8 mouse cellular contexts compared by ENCODE assay signal in the genomic region with DNA sequence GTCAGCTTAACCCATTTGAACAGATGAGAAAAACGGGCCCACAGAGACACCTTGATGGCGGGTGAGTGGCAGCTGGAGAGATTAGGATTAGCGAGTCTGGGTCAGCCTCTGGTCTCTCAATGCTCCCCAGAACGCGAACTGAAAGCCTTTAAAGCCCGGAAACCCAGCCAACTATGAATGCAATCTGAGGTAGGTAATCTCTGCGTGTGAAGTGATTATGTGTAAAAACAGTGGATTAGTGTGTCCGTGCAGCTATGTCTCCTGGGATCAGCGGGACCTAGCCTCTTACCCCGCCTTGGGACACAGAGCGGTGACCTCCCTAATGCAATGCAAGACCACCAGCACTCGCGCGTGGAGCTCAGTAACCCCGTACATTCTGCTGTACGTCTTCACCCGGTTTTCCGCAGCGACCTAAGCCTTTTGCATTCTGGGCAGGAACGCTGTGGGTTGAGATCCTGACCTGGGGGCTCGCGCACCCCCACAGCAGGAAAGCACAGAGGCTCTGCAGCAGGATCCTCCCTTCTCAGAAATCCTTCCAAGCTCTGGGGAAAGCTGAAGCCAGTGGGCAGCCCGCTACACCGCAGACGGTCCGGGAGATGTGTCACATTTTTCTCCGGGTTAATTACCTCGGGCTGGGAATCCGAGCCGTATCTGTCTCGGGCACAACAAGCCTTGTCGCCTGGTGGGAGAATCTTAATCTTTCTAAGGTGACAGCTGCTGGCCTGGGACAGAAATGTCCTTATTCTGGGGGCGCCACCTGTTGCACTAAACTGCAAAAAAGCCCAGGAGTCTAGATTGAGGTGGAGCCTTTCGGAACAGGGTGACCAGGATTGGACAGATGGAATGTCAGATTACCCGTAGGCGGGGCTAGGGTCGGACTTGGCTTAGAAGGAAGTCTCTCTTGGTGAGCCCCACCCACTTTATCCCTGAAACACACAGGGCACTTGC. TPM values are rescaled to one million over a fixed set of nuclear protein-coding genes. Genes with fewer than 3 reads are reported as not detected.
A peak's percentile ranks its signal among the peaks of the same experiment; 100 is the strongest.
DNase-seq lines count a peak whose midpoint lies in the region; ATAC-seq and TF ChIP-seq lines count a peak whose summit lies in the region.

Gene Tmem9 (plus strand): TSS at position 940 of the 948 bp plus-strand sequence.

- TF ChIP-seq RAD21 in CH12.LX (IDR thresholded peaks at IDR 0.05; ENCODE audit: low read depth, low read length) = no peak

- H3K4me2 ChIP-seq in CH12.LX (ENCODE audit: insufficient read depth, low read depth, poor library complexity, severe bottlenecking) = peak within 1 kb of the TSS; percentile 24; the same call in 1 of the 2 replicates
- peak within 1 kb of the TSS; percentile 77 for H3K4me2 ChIP-seq in forebrain, embryonic 12.5 days
- peak within 1 kb of the TSS; percentile 92 for H3K4me2 ChIP-seq in heart, embryonic 16.5 days (ENCODE audit: low read depth, low read length)
- peak within 1 kb of the TSS; percentile 77 for H3K4me2 ChIP-seq in liver, embryonic 16.5 days (ENCODE audit: low read depth, low read length)
- peak within 1 kb of the TSS; percentile 70 for H3K4me2 ChIP-seq in neural tube, embryonic 12.5 days (replicated peaks)

- peaks cover 19% of the 10 kb centered on the region for H3K27me3 ChIP-seq in CH12.LX (replicated peaks)
- H3K27me3 ChIP-seq in forebrain, embryonic 12.5 days = peaks cover 32% of the 10 kb centered on the region
- H3K27me3 ChIP-seq in heart, embryonic 16.5 days (ENCODE audit: control insufficient read depth, insufficient read depth, low read length) = no peaks in the 10 kb centered on the region
- H3K27me3 ChIP-seq in liver, embryonic 16.5 days (ENCODE audit: control insufficient read depth, insufficient read depth, low read depth, low read length) = peaks cover 12% of the 10 kb centered on the region
- peaks cover 7% of the 10 kb centered on the region; the same call in 1 of the 2 replicates for H3K27me3 ChIP-seq in neural tube, embryonic 12.5 days (replicated peaks)

- no peak for TF ChIP-seq POLR2A in CH12.LX (IDR thresholded peaks at IDR 0.05; ENCODE audit: low read depth, low read length)
- TF ChIP-seq POLR2A in bone marrow, adult 2 months (IDR thresholded peaks at IDR 0.05; ENCODE audit: borderline replicate concordance, control insufficient read depth, low read depth, low read length) = no peak

- H3K4me3 ChIP-seq in CH12.LX (replicated peaks in 1 of 3; ENCODE audit: low read depth in 2 of 3, low read length in 2 of 3, poor library complexity in 1 of 3) = no peak within 1 kb of the TSS
- H3K4me3 ChIP-seq in bone marrow, adult 2 months (replicated peaks; ENCODE audit: control insufficient read depth, low read depth, low read length) = peak within 1 kb of the TSS; percentile 43
- H3K4me3 ChIP-seq in forebrain, embryonic 12.5 days (replicated peaks) = peak within 1 kb of the TSS; percentile 44
- H3K4me3 ChIP-seq in heart, embryonic 16.5 days (ENCODE audit: low read length) = peak within 1 kb of the TSS; percentile 61
- peak within 1 kb of the TSS; percentile 64 for H3K4me3 ChIP-seq in liver, embryonic 16.5 days (ENCODE audit: low read depth, low read length)
- peak within 1 kb of the TSS; percentile 38 for H3K4me3 ChIP-seq in neural tube, embryonic 12.5 days

- H3K79me2 ChIP-seq in CH12.LX (replicated peaks; ENCODE audit: control insufficient read depth, extremely low read depth, insufficient read depth, poor library complexity, severe bottlenecking) = no peaks in the 10 kb centered on the region

- no peaks in the 10 kb centered on the region for H3K9me3 ChIP-seq in CH12.LX (replicated peaks; ENCODE audit: low read length)
- H3K9me3 ChIP-seq in forebrain, embryonic 12.5 days = no peaks in the 10 kb centered on the region
- H3K9me3 ChIP-seq in heart, embryonic 16.5 days (replicated peaks; ENCODE audit: control insufficient read depth, low read length) = peaks cover 3% of the 10 kb centered on the region; the same call in 1 of the 2 replicates
- H3K9me3 ChIP-seq in liver, embryonic 16.5 days (replicated peaks; ENCODE audit: control insufficient read depth, low read length) = no peaks in the 10 kb centered on the region
- H3K9me3 ChIP-seq in neural tube, embryonic 12.5 days = no peaks in the 10 kb centered on the region

- no peaks in the 10 kb centered on the region for H3K36me3 ChIP-seq in CH12.LX (replicated peaks in 1 of 2; ENCODE audit: control insufficient read depth in 1 of 2, insufficient read depth in 1 of 2, low read length in 1 of 2)
- no peaks in the 10 kb centered on the region for H3K36me3 ChIP-seq in forebrain, embryonic 12.5 days (replicated peaks)
- no peaks in the 10 kb centered on the region for H3K36me3 ChIP-seq in heart, embryonic 16.5 days (ENCODE audit: control insufficient read depth, insufficient read depth)
- no peaks in the 10 kb centered on the region for H3K36me3 ChIP-seq in liver, embryonic 16.5 days (ENCODE audit: control insufficient read depth, insufficient read depth)
- H3K36me3 ChIP-seq in neural tube, embryonic 12.5 days = no peaks in the 10 kb centered on the region

- TF ChIP-seq CTCF in CH12.LX (conservative IDR thresholded peaks at IDR 0.05 in 1 of 2, IDR thresholded peaks at IDR 0.05 in 1 of 2; ENCODE audit: low read depth in 2 of 2, low read length in 2 of 2) = no peak
- no peak for TF ChIP-seq CTCF in bone marrow, adult 2 months (IDR thresholded peaks at IDR 0.05; ENCODE audit: control insufficient read depth, insufficient read depth, low read length)

- no peak for DNase-seq in CH12.LX (ENCODE audit: extremely low read depth)
- DNase-seq in kidney, postnatal 25 days = peak; percentile 94 to 96
- peak; percentile 70 for DNase-seq in testis, postnatal 14 days (ENCODE audit: low spot score)

- no peaks in the 10 kb centered on the region for H3K4me1 ChIP-seq in CH12.LX (ENCODE audit: control insufficient read depth in 1 of 2, insufficient read depth in 2 of 2)
- H3K4me1 ChIP-seq in bone marrow, adult 2 months (ENCODE audit: control insufficient read depth, insufficient read depth, low read length) = no peaks in the 10 kb centered on the region
- H3K4me1 ChIP-seq in forebrain, embryonic 12.5 days = peaks cover 12% of the 10 kb centered on the region
- H3K4me1 ChIP-seq in heart, embryonic 16.5 days (ENCODE audit: control insufficient read depth, insufficient read depth, low read length) = peaks cover 2% of the 10 kb centered on the region; the same call in 1 of the 2 replicates
- peaks cover 40% of the 10 kb centered on the region for H3K4me1 ChIP-seq in liver, embryonic 16.5 days (ENCODE audit: control insufficient read depth, low read depth, low read length)
- peaks cover 11% of the 10 kb centered on the region for H3K4me1 ChIP-seq in neural tube, embryonic 12.5 days

- no peak within 1 kb of the TSS for H3K9ac ChIP-seq in CH12.LX (ENCODE audit: insufficient read depth, low read depth)
- H3K9ac ChIP-seq in forebrain, embryonic 12.5 days = peak within 1 kb of the TSS; percentile 36
- H3K9ac ChIP-seq in heart, embryonic 16.5 days (ENCODE audit: low read length) = peak within 1 kb of the TSS; percentile 63
- H3K9ac ChIP-seq in liver, embryonic 16.5 days (ENCODE audit: low read depth, low read length) = peak within 1 kb of the TSS; percentile 72
- H3K9ac ChIP-seq in neural tube, embryonic 12.5 days = 0 out of 2 replicates have a peak within 1 kb of the TSS, but pooled peaks have one; percentile 35

- 6% methylated on average over 37 of the region's 37 CpGs for WGBS in bone marrow, adult 2 months
- WGBS in forebrain, embryonic 12.5 days = 1% methylated on average over 37 of the region's 37 CpGs
- WGBS in heart, embryonic 16.5 days = 3% methylated on average over 37 of the region's 37 CpGs
- whole genome bisulfite sequencing in liver, embryonic 16.5 days (ENCODE audit: insufficient replicate concordance) = 5% methylated on average over 37 of the region's 37 CpGs
- WGBS in neural tube, embryonic 12.5 days = 3% methylated on average over 37 of the region's 37 CpGs

- dilution Hi-C loops in CH12.LX (cut with MboI; ENCODE audit: extremely low pct_ligation_motif_present, extremely low pct_unique_long_range_greater_than_20kb, low sequenced_read_pairs) = no loop called here

- TF ChIP-seq EP300 in CH12.LX (IDR thresholded peaks at IDR 0.05; ENCODE audit: low read length) = no peak

- ATAC-seq in forebrain, embryonic 12.5 days (ENCODE audit: low FRiP score) = peak; percentile 82; the same call in 1 of the 2 replicates
- peak; percentile 95 for ATAC-seq in heart, embryonic 16.5 days (replicated peaks; ENCODE audit: extremely low read depth, insufficient read depth, low FRiP score)
- peak; percentile 97 for ATAC-seq in liver, embryonic 16.5 days (ENCODE audit: low read depth)
- ATAC-seq in neural tube, embryonic 12.5 days (ENCODE audit: low FRiP score, low read depth) = peak; percentile 70

- H3K27ac ChIP-seq in CH12.LX (ENCODE audit: insufficient read depth, low read depth) = no peak within 1 kb of the TSS
- no peak within 1 kb of the TSS for H3K27ac ChIP-seq in bone marrow, adult 2 months (ENCODE audit: control insufficient read depth, insufficient read depth, low read depth, low read length, poor library complexity)
- no peak within 1 kb of the TSS for H3K27ac ChIP-seq in forebrain, embryonic 12.5 days
- no peak within 1 kb of the TSS for H3K27ac ChIP-seq in heart, embryonic 16.5 days (ENCODE audit: low read length)
- H3K27ac ChIP-seq in liver, embryonic 16.5 days (ENCODE audit: low read length) = peak within 1 kb of the TSS; percentile 72
- no peak within 1 kb of the TSS for H3K27ac ChIP-seq in neural tube, embryonic 12.5 days

- in situ Hi-C loops in CH12.LX (cut with MboI; ENCODE audit: low pct_ligation_motif_present, low pct_unique_long_range_greater_than_20kb, low sequenced_read_pairs) = no loop called here

TF ChIP-seq in CH12.LX, 34 proteins besides CTCF, POLR2A, EP300 and RAD21 (continues in another document):
- TF ChIP-seq GABPA (IDR thresholded peaks at IDR 0.05; ENCODE audit: insufficient replicate concordance, low read depth, low read length) (no peak), POLR2AphosphoS2 (IDR thresholded peaks at IDR 0.05; ENCODE audit: low read depth, low read length) (no peak), MEF2A (IDR thresholded peaks at IDR 0.05; ENCODE audit: borderline replicate concordance, low read depth, low read length) (no peak), MAZ (IDR thresholded peaks at IDR 0.05; ENCODE audit: low read depth, low read length) (no peak), E2F4 (IDR thresholded peaks at IDR 0.05; ENCODE audit: insufficient replicate concordance, low read depth, low read length) (no peak), SIN3A (IDR thresholded peaks at IDR 0.05; ENCODE audit: low read length) (no peak)

RNA-seq across cellular contexts. Expression of gene Tmem9, which starts in this region (rescaled TPM):
- total RNA-seq in CH12.LX (2012; rRNA removed) (19.1 and 22.2 TPM in 2 replicates), CH12.LX (2014; rRNA removed) (28.2 and 30.1 TPM in 2 replicates)
- polyA plus RNA-seq in CH12.LX (2012; ENCODE audit: insufficient read length, low read depth) = 23.9 and 28.6 TPM in 2 replicates
- 24.6 and 28.6 TPM in 2 replicates for polyA plus RNA-seq in bone marrow, adult 2 months (2011; ENCODE audit: insufficient read depth, insufficient read length, low replicate concordance, missing spikeins)
- 126 and 128 TPM in 2 replicates for polyA plus RNA-seq in forebrain, embryonic 12.5 days (2016; fragmentation: Nextera tagmentation; extraction: Ambion mirVana)
- 85.5 and 98.7 TPM in 2 replicates for polyA plus RNA-seq in heart, embryonic 16.5 days (2015; fragmentation: Nextera tagmentation; extraction: Ambion mirVana)
- polyA plus RNA-seq in liver, embryonic 16.5 days (2015; fragmentation: Nextera tagmentation; extraction: Ambion mirVana) = 92.9 and 94.4 TPM in 2 replicates
- 151 and 152 TPM in 2 replicates for polyA plus RNA-seq in neural tube, embryonic 12.5 days (2016; fragmentation: Nextera tagmentation; extraction: Ambion mirVana)

Comparison
In these comparisons a context has a peak if more than half of its experiments do, and no peak if none do; other contexts are left out.
1. H3K4me2 ChIP-seq: peak in every context shown above with its lines; median percentile 92 in heart, embryonic 16.5 days; 77 in forebrain, embryonic 12.5 days; 77 in liver, embryonic 16.5 days; 70 in neural tube, embryonic 12.5 days; 24 in CH12.LX.
2. H3K4me3 ChIP-seq: peak in bone marrow, adult 2 months (single experiment), forebrain, embryonic 12.5 days (single experiment), heart, embryonic 16.5 days (single experiment), liver, embryonic 16.5 days (single experiment) and neural tube, embryonic 12.5 days (single experiment); none in CH12.LX (0 of 3).
3. Peak in every context shown above with its lines, with median percentiles within 50 percentile points of each other: ATAC-seq.